Mouse (Mus musculus): Measurements from ENCODE around the gene Cnnm2. TPM values are rescaled to one million over a fixed set of nuclear protein-coding genes. Genes with fewer than 3 reads are reported as not detected.

Gene Cnnm2
- polyA plus RNA-seq, 1 experiment from 2014 or later = 3.8 TPM

- 16% methylated on average over 6 of the region's 6 CpGs for WGBS
- no peaks in the 10 kb centered on the region for H3K9me3 ChIP-seq (replicated peaks; ENCODE audit: control insufficient read depth, low read length)
Measured at GRCm38 (mm10) chr19:46869526-46869925, 108.1 kb downstream of the Cnnm2 start.

GRCm38 (mm10) chr19:46871096-46871495, 109.7 kb downstream of the Cnnm2 start:
- H3K4me3 ChIP-seq (ENCODE audit: low read depth, low read length) = no peak overlapping the region
- no peak overlapping the region for H3K4me2 ChIP-seq (ENCODE audit: low read depth, low read length)
- no peaks in the 10 kb centered on the region for H3K27me3 ChIP-seq (ENCODE audit: control insufficient read depth, insufficient read depth, low read length)
- H3K9ac ChIP-seq (replicated peaks; ENCODE audit: low read length) = no peak overlapping the region
- H3K27ac ChIP-seq (replicated peaks; ENCODE audit: low read depth, low read length) = no peak overlapping the region
- 91% methylated on average over 4 of the region's 4 CpGs for WGBS
- ATAC-seq (replicated peaks; ENCODE audit: insufficient number of reproducible peaks, low FRiP score, low TSS enrichment, low read depth) = no peak
- H3K36me3 ChIP-seq (replicated peaks; ENCODE audit: control insufficient read depth, insufficient read depth, low read depth, low read length) = no peaks in the 10 kb centered on the region
- no peaks in the 10 kb centered on the region for H3K4me1 ChIP-seq (ENCODE audit: control insufficient read depth, insufficient read depth, low read length)
- H3K9me3 ChIP-seq (replicated peaks; ENCODE audit: control insufficient read depth, low read length) = no peaks in the 10 kb centered on the region
- no peak for DNase-seq (ENCODE audit: low spot score)

More at GRCm38 (mm10) chr19:46869526-46869925, 108.1 kb downstream of the Cnnm2 start:
- H3K4me3 ChIP-seq (ENCODE audit: low read depth, low read length) = no peak overlapping the region
- no peak overlapping the region for H3K4me2 ChIP-seq (ENCODE audit: low read depth, low read length)
- H3K4me1 ChIP-seq (ENCODE audit: control insufficient read depth, insufficient read depth, low read length) = no peaks in the 10 kb centered on the region
- ATAC-seq (replicated peaks; ENCODE audit: insufficient number of reproducible peaks, low FRiP score, low TSS enrichment, low read depth) (no peak), DNase-seq (ENCODE audit: low spot score) (peak; percentile 84)
- no peak overlapping the region for H3K9ac ChIP-seq (replicated peaks; ENCODE audit: low read length)
- H3K27ac ChIP-seq (replicated peaks; ENCODE audit: low read depth, low read length) = no peak overlapping the region
- H3K36me3 ChIP-seq (replicated peaks; ENCODE audit: control insufficient read depth, insufficient read depth, low read depth, low read length) = no peaks in the 10 kb centered on the region
- H3K27me3 ChIP-seq (ENCODE audit: control insufficient read depth, insufficient read depth, low read length) = no peaks in the 10 kb centered on the region

GRCm38 (mm10) chr19:46871651-46872050, 110.3 kb downstream of the Cnnm2 start:
- 72% methylated on average over 7 of the region's 7 CpGs for WGBS
- ATAC-seq (replicated peaks; ENCODE audit: insufficient number of reproducible peaks, low FRiP score, low TSS enrichment, low read depth) = no peak

GRCm38 (mm10) chr19:46873924-46874323, 112.5 kb downstream of the Cnnm2 start:
- Histone ChIP-seq H3K4me2 (ENCODE audit: low read depth, low read length) (no peak overlapping the region), H3K9ac (replicated peaks; ENCODE audit: low read length) (no peak overlapping the region), H3K4me1 (ENCODE audit: control insufficient read depth, insufficient read depth, low read length) (no peaks in the 10 kb centered on the region), H3K27ac (replicated peaks; ENCODE audit: low read depth, low read length) (no peak overlapping the region), H3K36me3 (replicated peaks; ENCODE audit: control insufficient read depth, insufficient read depth, low read depth, low read length) (no peaks in the 10 kb centered on the region), H3K9me3 (replicated peaks; ENCODE audit: control insufficient read depth, low read length) (no peaks in the 10 kb centered on the region), H3K27me3 (ENCODE audit: control insufficient read depth, insufficient read depth, low read length) (no peaks in the 10 kb centered on the region), H3K4me3 (ENCODE audit: low read depth, low read length) (no peak overlapping the region)
- DNase-seq (ENCODE audit: low spot score) (no peak), ATAC-seq (replicated peaks; ENCODE audit: insufficient number of reproducible peaks, low FRiP score, low TSS enrichment, low read depth) (no peak)
- 83% methylated on average over 3 of the region's 3 CpGs for WGBS

More at GRCm38 (mm10) chr19:46871651-46872050, 110.3 kb downstream of the Cnnm2 start:
- H3K9ac ChIP-seq (replicated peaks; ENCODE audit: low read length) = no peak overlapping the region
- H3K27me3 ChIP-seq (ENCODE audit: control insufficient read depth, insufficient read depth, low read length) = no peaks in the 10 kb centered on the region
- no peak for DNase-seq (ENCODE audit: low spot score)
- H3K4me2 ChIP-seq (ENCODE audit: low read depth, low read length) = no peak overlapping the region
- H3K4me3 ChIP-seq (ENCODE audit: low read depth, low read length) = no peak overlapping the region
- no peaks in the 10 kb centered on the region for H3K36me3 ChIP-seq (replicated peaks; ENCODE audit: control insufficient read depth, insufficient read depth, low read depth, low read length)
- no peaks in the 10 kb centered on the region for H3K4me1 ChIP-seq (ENCODE audit: control insufficient read depth, insufficient read depth, low read length)
- no peak overlapping the region for H3K27ac ChIP-seq (replicated peaks; ENCODE audit: low read depth, low read length)
- H3K9me3 ChIP-seq (replicated peaks; ENCODE audit: control insufficient read depth, low read length) = no peaks in the 10 kb centered on the region

- DNase-seq (ENCODE audit: low spot score) (peak; percentile 85), ATAC-seq (replicated peaks; ENCODE audit: insufficient number of reproducible peaks, low FRiP score, low TSS enrichment, low read depth) (peak; percentile 42; the same call in 1 of the 2 replicates)
- 39% methylated on average over 12 of the region's 12 CpGs for WGBS
- no peaks in the 10 kb centered on the region for H3K4me1 ChIP-seq (ENCODE audit: control insufficient read depth, insufficient read depth, low read length)
- H3K36me3 ChIP-seq (replicated peaks; ENCODE audit: control insufficient read depth, insufficient read depth, low read depth, low read length) = no peaks in the 10 kb centered on the region
- H3K4me3 ChIP-seq (ENCODE audit: low read depth, low read length) = no peak overlapping the region
- no peak overlapping the region for H3K4me2 ChIP-seq (ENCODE audit: low read depth, low read length)
- no peaks in the 10 kb centered on the region for H3K27me3 ChIP-seq (ENCODE audit: control insufficient read depth, insufficient read depth, low read length)
- H3K27ac ChIP-seq (replicated peaks; ENCODE audit: low read depth, low read length) = no peak overlapping the region
- no peak overlapping the region for H3K9ac ChIP-seq (replicated peaks; ENCODE audit: low read length)
- H3K9me3 ChIP-seq (replicated peaks; ENCODE audit: control insufficient read depth, low read length) = no peaks in the 10 kb centered on the region
Measured at GRCm38 (mm10) chr19:46875790-46876189, 114.4 kb downstream of the Cnnm2 start.

- Histone ChIP-seq H3K36me3 (replicated peaks; ENCODE audit: control insufficient read depth, insufficient read depth, low read depth, low read length) (no peaks in the 10 kb centered on the region), H3K4me2 (ENCODE audit: low read depth, low read length) (no peak overlapping the region), H3K9ac (replicated peaks; ENCODE audit: low read length) (no peak overlapping the region), H3K4me1 (ENCODE audit: control insufficient read depth, insufficient read depth, low read length) (no peaks in the 10 kb centered on the region), H3K4me3 (ENCODE audit: low read depth, low read length) (no peak overlapping the region), H3K9me3 (replicated peaks; ENCODE audit: control insufficient read depth, low read length) (no peaks in the 10 kb centered on the region), H3K27ac (replicated peaks; ENCODE audit: low read depth, low read length) (no peak overlapping the region), H3K27me3 (ENCODE audit: control insufficient read depth, insufficient read depth, low read length) (no peaks in the 10 kb centered on the region)
- 87% methylated on average over 13 of the region's 13 CpGs for WGBS
- ATAC-seq (replicated peaks; ENCODE audit: insufficient number of reproducible peaks, low FRiP score, low TSS enrichment, low read depth) (no peak), DNase-seq (ENCODE audit: low spot score) (no peak)
Measured at GRCm38 (mm10) chr19:46877886-46878285, 116.5 kb downstream of the Cnnm2 start.

GRCm38 (mm10) chr19:46878346-46878745, 117.0 kb downstream of the Cnnm2 start:
- Histone ChIP-seq H3K27ac (replicated peaks; ENCODE audit: low read depth, low read length) (no peak overlapping the region), H3K4me2 (ENCODE audit: low read depth, low read length) (no peak overlapping the region), H3K36me3 (replicated peaks; ENCODE audit: control insufficient read depth, insufficient read depth, low read depth, low read length) (no peaks in the 10 kb centered on the region), H3K4me3 (ENCODE audit: low read depth, low read length) (no peak overlapping the region), H3K27me3 (ENCODE audit: control insufficient read depth, insufficient read depth, low read length) (no peaks in the 10 kb centered on the region), H3K9me3 (replicated peaks; ENCODE audit: control insufficient read depth, low read length) (no peaks in the 10 kb centered on the region), H3K4me1 (ENCODE audit: control insufficient read depth, insufficient read depth, low read length) (no peaks in the 10 kb centered on the region), H3K9ac (replicated peaks; ENCODE audit: low read length) (no peak overlapping the region)
- ATAC-seq (replicated peaks; ENCODE audit: insufficient number of reproducible peaks, low FRiP score, low TSS enrichment, low read depth) (no peak), DNase-seq (ENCODE audit: low spot score) (peak; percentile 15)
- 65% methylated on average over 13 of the region's 13 CpGs for WGBS

- Histone ChIP-seq H3K27me3 (ENCODE audit: control insufficient read depth, insufficient read depth, low read length) (no peaks in the 10 kb centered on the region), H3K4me2 (ENCODE audit: low read depth, low read length) (no peak overlapping the region), H3K4me3 (ENCODE audit: low read depth, low read length) (no peak overlapping the region), H3K36me3 (replicated peaks; ENCODE audit: control insufficient read depth, insufficient read depth, low read depth, low read length) (no peaks in the 10 kb centered on the region), H3K4me1 (ENCODE audit: control insufficient read depth, insufficient read depth, low read length) (no peaks in the 10 kb centered on the region), H3K9ac (replicated peaks; ENCODE audit: low read length) (no peak overlapping the region), H3K27ac (replicated peaks; ENCODE audit: low read depth, low read length) (no peak overlapping the region), H3K9me3 (replicated peaks; ENCODE audit: control insufficient read depth, low read length) (no peaks in the 10 kb centered on the region)
- WGBS = 100% methylated on average over 2 of the region's 2 CpGs
- no peak for DNase-seq (ENCODE audit: low spot score)
- no peak for ATAC-seq (replicated peaks; ENCODE audit: insufficient number of reproducible peaks, low FRiP score, low TSS enrichment, low read depth)
Measured at GRCm38 (mm10) chr19:46879876-46880275, 118.5 kb downstream of the Cnnm2 start.

All from embryonic facial prominence, embryonic 11.5 days (tissue).